ENCODE assay signal across 9 mouse cellular contexts in the genomic region with DNA sequence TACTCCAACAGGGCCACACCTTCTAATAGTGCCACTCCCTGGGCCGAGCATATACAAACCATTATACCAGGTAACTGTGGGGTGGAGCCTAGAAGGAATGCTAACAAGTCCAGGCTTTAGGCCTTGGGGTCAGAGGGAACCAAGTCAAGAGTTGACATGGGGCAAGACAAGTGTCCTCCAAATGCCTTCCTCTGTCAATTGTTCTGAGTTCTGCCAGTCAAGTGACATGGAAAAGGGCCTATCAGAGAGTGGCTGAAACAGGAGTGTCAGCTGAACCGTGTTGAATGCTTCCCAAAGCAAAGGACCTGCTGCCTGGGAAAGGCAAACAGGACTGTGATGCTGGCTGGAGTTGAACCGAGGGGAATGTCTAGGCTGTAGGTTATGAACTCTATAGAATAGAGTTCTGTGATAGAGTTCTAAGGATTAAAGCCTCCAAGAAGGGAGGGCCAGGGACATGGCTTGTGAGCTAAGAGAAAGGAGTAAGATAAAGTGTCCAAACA. TPM values are rescaled to one million over a fixed set of nuclear protein-coding genes. Genes with fewer than 3 reads are reported as not detected.
A peak's percentile ranks its signal among the peaks of the same experiment; 100 is the strongest.
DNase-seq lines count a peak whose midpoint lies in the region; ATAC-seq and TF ChIP-seq lines count a peak whose summit lies in the region.
"Had no signal": no experiment of that assay in that cellular context is flagged by ENCODE, and none has a peak within 500 bp of the region (broad histone marks: within the 10 kb centered on the region; RNA-seq: fewer than 3 reads in every experiment).

No protein-coding gene starts in this region.

- TF ChIP-seq CTCF in intestine, postnatal 0 days (IDR thresholded peaks at IDR 0.05; ENCODE audit: low read depth), result no peak

- no peak overlapping the region for H3K4me2 ChIP-seq in intestine, embryonic 16.5 days (ENCODE audit: low read depth, low read length)
- H3K4me2 ChIP-seq in intestine, postnatal 0 days (replicated peaks; ENCODE audit: low read depth), result no peak overlapping the region
- H3K4me2 ChIP-seq in forebrain, embryonic 15.5 days (replicated peaks), result no peak overlapping the region
- H3K4me2 ChIP-seq in midbrain, embryonic 12.5 days (replicated peaks), result no peak overlapping the region

- H3K27ac ChIP-seq in intestine, embryonic 16.5 days (ENCODE audit: low read length), result 0 out of 2 replicates have a peak overlapping the region, but pooled peaks have one; percentile 7
- no peak overlapping the region for H3K27ac ChIP-seq in intestine, postnatal 0 days (ENCODE audit: low read depth, low read length)
- peak overlapping the region; percentile 89 for H3K27ac ChIP-seq in embryonic facial prominence, embryonic 10.5 days (replicated peaks)
- H3K27ac ChIP-seq in forebrain, embryonic 15.5 days (replicated peaks), result peak overlapping the region; percentile 73; the same call in 1 of the 2 replicates
- H3K27ac ChIP-seq in midbrain, embryonic 12.5 days (replicated peaks), result peak overlapping the region; percentile 71; the same call in 1 of the 2 replicates

- peaks cover 4% of the 10 kb centered on the region; the same call in 1 of the 2 replicates for H3K4me1 ChIP-seq in intestine, embryonic 16.5 days (ENCODE audit: control insufficient read depth, insufficient read depth, low read length)
- no peaks in the 10 kb centered on the region for H3K4me1 ChIP-seq in intestine, postnatal 0 days (replicated peaks; ENCODE audit: control insufficient read depth, insufficient read depth, low read length)
- H3K4me1 ChIP-seq in embryonic facial prominence, embryonic 10.5 days, result peaks cover 17% of the 10 kb centered on the region
- peaks cover 13% of the 10 kb centered on the region for H3K4me1 ChIP-seq in forebrain, embryonic 15.5 days
- peaks cover 14% of the 10 kb centered on the region for H3K4me1 ChIP-seq in midbrain, embryonic 12.5 days

- WGBS in intestine, embryonic 16.5 days, result 80% methylated on average over 3 of the region's 3 CpGs
- 79% methylated on average over 3 of the region's 3 CpGs for WGBS in intestine, postnatal 0 days
- 81% methylated on average over 3 of the region's 3 CpGs for WGBS in embryonic facial prominence, embryonic 10.5 days
- 88% methylated on average over 3 of the region's 3 CpGs for WGBS in forebrain, embryonic 15.5 days
- 79% methylated on average over 3 of the region's 3 CpGs for WGBS in midbrain, embryonic 12.5 days

- no peaks in the 10 kb centered on the region for H3K36me3 ChIP-seq in intestine, embryonic 16.5 days (ENCODE audit: control insufficient read depth, insufficient read depth, low read length)
- no peaks in the 10 kb centered on the region for H3K36me3 ChIP-seq in intestine, postnatal 0 days (ENCODE audit: control insufficient read depth, insufficient read depth)
- no peaks in the 10 kb centered on the region for H3K36me3 ChIP-seq in embryonic facial prominence, embryonic 10.5 days (replicated peaks)
- H3K36me3 ChIP-seq in forebrain, embryonic 15.5 days, result no peaks in the 10 kb centered on the region
- no peaks in the 10 kb centered on the region for H3K36me3 ChIP-seq in midbrain, embryonic 12.5 days
- H3K36me3 ChIP-seq: G1E had no signal

- no peaks in the 10 kb centered on the region for H3K9me3 ChIP-seq in intestine, embryonic 16.5 days (ENCODE audit: control insufficient read depth, low read length)
- no peaks in the 10 kb centered on the region for H3K9me3 ChIP-seq in intestine, postnatal 0 days (ENCODE audit: control insufficient read depth)
- no peaks in the 10 kb centered on the region for H3K9me3 ChIP-seq in embryonic facial prominence, embryonic 10.5 days
- no peaks in the 10 kb centered on the region for H3K9me3 ChIP-seq in forebrain, embryonic 15.5 days
- H3K9me3 ChIP-seq in midbrain, embryonic 12.5 days, result no peaks in the 10 kb centered on the region
- H3K9me3 ChIP-seq: G1E had no signal

- DNase-seq in embryonic facial prominence, embryonic 10.5 days (ENCODE audit: low spot score), result no peak
- no peak for DNase-seq in frontal cortex, adult 2 months (ENCODE audit: extremely low spot score in 1 of 2, low spot score in 1 of 2)

- no peak overlapping the region for H3K4me3 ChIP-seq in intestine, embryonic 16.5 days (ENCODE audit: low read length)
- no peak overlapping the region for H3K4me3 ChIP-seq in intestine, postnatal 0 days (ENCODE audit: low read depth, low read length)
- peak overlapping the region; percentile 54; the same call in 1 of the 2 replicates for H3K4me3 ChIP-seq in embryonic facial prominence, embryonic 10.5 days
- H3K4me3 ChIP-seq in forebrain, embryonic 15.5 days, result no peak overlapping the region
- no peak overlapping the region for H3K4me3 ChIP-seq in midbrain, embryonic 12.5 days

- H3K9ac ChIP-seq in intestine, embryonic 16.5 days (ENCODE audit: low read depth, low read length), result no peak overlapping the region
- H3K9ac ChIP-seq in intestine, postnatal 0 days (ENCODE audit: low read depth, low read length), result no peak overlapping the region
- no peak overlapping the region for H3K9ac ChIP-seq in forebrain, embryonic 15.5 days (replicated peaks)
- H3K9ac ChIP-seq in midbrain, embryonic 12.5 days (replicated peaks), result no peak overlapping the region

- peaks cover under 1% of the 10 kb centered on the region; the same call in 1 of the 2 replicates for H3K27me3 ChIP-seq in intestine, embryonic 16.5 days (replicated peaks; ENCODE audit: control insufficient read depth, insufficient read depth, low read length)
- H3K27me3 ChIP-seq in intestine, postnatal 0 days (replicated peaks; ENCODE audit: control insufficient read depth, insufficient read depth, low read length), result 0 out of 2 replicates have a peak, but pooled peaks cover 2% of the 10 kb centered on the region
- H3K27me3 ChIP-seq in embryonic facial prominence, embryonic 10.5 days (replicated peaks; ENCODE audit: low read depth, poor library complexity, severe bottlenecking), result peaks cover 45% of the 10 kb centered on the region
- H3K27me3 ChIP-seq in forebrain, embryonic 15.5 days, result no peaks in the 10 kb centered on the region; the same call in 1 of the 2 replicates
- peaks cover 42% of the 10 kb centered on the region for H3K27me3 ChIP-seq in midbrain, embryonic 12.5 days

- 0 out of 2 replicates have a peak, but pooled peaks have one; percentile 3 for ATAC-seq in intestine, embryonic 16.5 days
- ATAC-seq in intestine, postnatal 0 days, result no peak
- ATAC-seq in forebrain, embryonic 15.5 days (replicated peaks), result no peak
- ATAC-seq in midbrain, embryonic 12.5 days (ENCODE audit: low FRiP score, low read depth), result no peak
- no peak for ATAC-seq in megakaryocyte, adult 5-6 weeks (ENCODE audit: poor library complexity, severe bottlenecking)

RNA-seq across cellular contexts. Expression of a gene that starts 5.9 kb away (rescaled TPM):
- polyA plus RNA-seq in intestine, embryonic 16.5 days (2015; fragmentation: Nextera tagmentation; extraction: Ambion mirVana), result 0.10 and 0.39 TPM in 2 replicates
- 0.22 and 0.44 TPM in 2 replicates for polyA plus RNA-seq in intestine, postnatal 0 days (2015; fragmentation: Nextera tagmentation; extraction: Ambion mirVana)
- 0.34 and 0.41 TPM in 2 replicates for polyA plus RNA-seq in embryonic facial prominence, embryonic 10.5 days (2016; fragmentation: Nextera tagmentation; extraction: Ambion mirVana)
- polyA plus RNA-seq in forebrain, embryonic 15.5 days (2015; fragmentation: Nextera tagmentation; extraction: Ambion mirVana), result 0.36 and 0.56 TPM in 2 replicates
- 0.19 and 0.37 TPM in 2 replicates for polyA plus RNA-seq in midbrain, embryonic 12.5 days (2016; fragmentation: Nextera tagmentation; extraction: Ambion mirVana)
- 0.25 TPM in 1 of 2 replicates, not detected in the other for total RNA-seq in megakaryocyte, adult 5-6 weeks (2015)
- not detected in 2 replicates for total RNA-seq in megakaryocyte, adult 5-6 weeks (2017)
- polyA plus RNA-seq in frontal cortex, adult 2 months (2012; rRNA removed), result 0.38 and 0.52 TPM in 2 replicates
- total RNA-seq: liver, adult 2 months had no signal

RNA-seq across cellular contexts. Expression of a gene that starts 26.2 kb away (rescaled TPM):
- polyA plus RNA-seq in intestine, embryonic 16.5 days (2015; fragmentation: Nextera tagmentation; extraction: Ambion mirVana), result 0.06 and 0.12 TPM in 2 replicates
- polyA plus RNA-seq in intestine, postnatal 0 days (2015; fragmentation: Nextera tagmentation; extraction: Ambion mirVana), result 0.08 TPM in 1 of 2 replicates, not detected in the other
- 0.25 and 0.45 TPM in 2 replicates for polyA plus RNA-seq in embryonic facial prominence, embryonic 10.5 days (2016; fragmentation: Nextera tagmentation; extraction: Ambion mirVana)
- polyA plus RNA-seq in forebrain, embryonic 15.5 days (2015; fragmentation: Nextera tagmentation; extraction: Ambion mirVana), result 1.3 TPM in 2 replicates
- 0.16 and 0.46 TPM in 2 replicates for polyA plus RNA-seq in midbrain, embryonic 12.5 days (2016; fragmentation: Nextera tagmentation; extraction: Ambion mirVana)
- not detected in 2 replicates for total RNA-seq in megakaryocyte, adult 5-6 weeks (2015)
- total RNA-seq in megakaryocyte, adult 5-6 weeks (2017), result 0.07 TPM in 1 of 2 replicates, not detected in the other
- 2.1 and 2.3 TPM in 2 replicates for polyA plus RNA-seq in frontal cortex, adult 2 months (2012; rRNA removed)
- total RNA-seq: liver, adult 2 months had no signal
- polyA plus RNA-seq: G1E had no signal

RNA-seq across cellular contexts. Expression of a gene that starts 35.4 kb away (rescaled TPM):
- polyA plus RNA-seq in intestine, embryonic 16.5 days (2015; fragmentation: Nextera tagmentation; extraction: Ambion mirVana), result 39.7 and 42.8 TPM in 2 replicates
- 66.9 and 68.5 TPM in 2 replicates for polyA plus RNA-seq in intestine, postnatal 0 days (2015; fragmentation: Nextera tagmentation; extraction: Ambion mirVana)
- polyA plus RNA-seq in embryonic facial prominence, embryonic 10.5 days (2016; fragmentation: Nextera tagmentation; extraction: Ambion mirVana), result 41.2 and 42.3 TPM in 2 replicates
- polyA plus RNA-seq in forebrain, embryonic 15.5 days (2015; fragmentation: Nextera tagmentation; extraction: Ambion mirVana), result 36.8 and 40.5 TPM in 2 replicates
- 33.2 and 36.0 TPM in 2 replicates for polyA plus RNA-seq in midbrain, embryonic 12.5 days (2016; fragmentation: Nextera tagmentation; extraction: Ambion mirVana)
- total RNA-seq in megakaryocyte, adult 5-6 weeks (2015), result 8.8 and 9.1 TPM in 2 replicates
- total RNA-seq in megakaryocyte, adult 5-6 weeks (2017), result 5.5 and 6.6 TPM in 2 replicates
- 121 and 126 TPM in 2 replicates for polyA plus RNA-seq in frontal cortex, adult 2 months (2012; rRNA removed)
- total RNA-seq: G1E had no signal
- polyA plus RNA-seq: G1E had no signal
